Mouse (Mus musculus) hindbrain, embryonic 13.5 days (tissue): ENCODE results near the gene Sp3. TPM values are rescaled to one million over a fixed set of nuclear protein-coding genes. Genes with fewer than 3 reads are reported as not detected.
"Not testable (repeated sequence)": the region's sequence is repeated elsewhere in the genome, so short reads cannot be mapped to it uniquely, and the experiment has no call there.

ENCODE experiments used
- ATAC-seq: fragments of 200-750 bp; cut with Nextera tagmentation; 2 replicates; pipeline ENCODE4 v1.8.0; 2017; ENCODE audit warnings: moderate TSS enrichment; ENCODE audit not compliant: low FRiP score
- H3K27ac ChIP-seq: fragments of 300-500 bp; sonication (generic); 2 replicates; pipeline ENCODE4 v1.5.1; 2015; ENCODE audit warnings: inconsistent platforms, mild to moderate bottlenecking, moderate library complexity
- H3K27me3 ChIP-seq: fragments of 300-500 bp; sonication (generic); 2 replicates; pipeline ENCODE4 v1.6.1; 2015; ENCODE audit warnings: mild to moderate bottlenecking, inconsistent platforms
- H3K36me3 ChIP-seq: fragments of 300-500 bp; sonication (generic); 2 replicates; pipeline ENCODE4 v1.6.1; 2015; ENCODE audit warnings: mild to moderate bottlenecking, inconsistent platforms
- H3K4me1 ChIP-seq: fragments of 300-500 bp; sonication (generic); replicated peaks from 2 replicates; pipeline ENCODE4 v1.6.1; 2015; ENCODE audit warnings: inconsistent platforms
- H3K4me2 ChIP-seq: fragments of 300-500 bp; sonication (generic); 2 replicates; pipeline ENCODE4 v1.6.1; 2015; ENCODE audit warnings: inconsistent platforms, mild to moderate bottlenecking, moderate library complexity
- H3K4me3 ChIP-seq: fragments of 300-500 bp; sonication (generic); 2 replicates; pipeline ENCODE4 v1.5.1; 2015; ENCODE audit warnings: mild to moderate bottlenecking, inconsistent platforms
- H3K9ac ChIP-seq: fragments of 300-500 bp; sonication (generic); 2 replicates; pipeline ENCODE4 v1.6.1; 2015; ENCODE audit warnings: mild to moderate bottlenecking, inconsistent platforms
- H3K9me3 ChIP-seq: fragments of 300-500 bp; sonication (generic); 2 replicates; pipeline ENCODE4 v1.6.1; 2016; ENCODE audit warnings: inconsistent platforms
- WGBS: fragments of 180-500 bp; shearing (Covaris S2); methylation state at CpG from one replicate; pipeline ENCODE4 v1.1.7; 2015; 5-methylcytosine and 5-hydroxymethylcytosine counted together
- microRNA-seq: library from miRNA; unstranded; fragments of <30 nt; microRNA quantifications from one replicate; pipeline ENCODE4, GENCODE M21; 2016
- polyA plus RNA-seq: library from polyadenylated mRNA; unstranded; fragments of >200 nt; fragmentation: Nextera tagmentation; extraction: Ambion mirVana; gene quantifications from 2 replicates; pipeline ENCODE4 v1.2.1, GENCODE M21; 2015

The Sp3 gene
- polyA plus RNA-seq, 1 experiment from 2014 or later = 43.3 TPM

DNA sequence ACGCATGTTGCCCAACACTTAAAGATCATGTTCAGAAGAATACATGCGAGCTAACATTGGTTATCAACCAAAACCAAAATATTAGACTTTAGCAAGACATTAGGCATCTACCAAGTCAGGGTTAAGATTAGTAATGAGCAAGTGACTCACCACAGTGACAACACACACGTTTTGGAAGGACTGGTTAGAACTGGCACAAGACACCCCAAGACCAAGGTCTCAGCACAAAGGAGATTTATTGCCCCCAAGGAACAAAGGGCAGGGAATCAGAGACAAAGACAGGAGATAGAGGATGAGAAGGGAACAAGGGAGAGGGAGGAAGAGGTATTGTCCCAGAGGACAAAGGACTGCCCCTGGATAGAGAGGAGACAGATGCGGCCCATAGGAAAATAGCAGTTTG lies 71.2 kb downstream of the Sp3 start:
- Histone ChIP-seq H3K4me2 (no peak overlapping the region), H3K9ac (no peak overlapping the region), H3K36me3 (no peaks in the 10 kb centered on the region), H3K27ac (no peak overlapping the region), H3K27me3 (no peaks in the 10 kb centered on the region), H3K4me3 (no peak overlapping the region), H3K4me1 (no peaks in the 10 kb centered on the region), H3K9me3 (no peaks in the 10 kb centered on the region)
- no peak for ATAC-seq
- WGBS = 56% methylated on average over 4 of the region's 4 CpGs

DNA sequence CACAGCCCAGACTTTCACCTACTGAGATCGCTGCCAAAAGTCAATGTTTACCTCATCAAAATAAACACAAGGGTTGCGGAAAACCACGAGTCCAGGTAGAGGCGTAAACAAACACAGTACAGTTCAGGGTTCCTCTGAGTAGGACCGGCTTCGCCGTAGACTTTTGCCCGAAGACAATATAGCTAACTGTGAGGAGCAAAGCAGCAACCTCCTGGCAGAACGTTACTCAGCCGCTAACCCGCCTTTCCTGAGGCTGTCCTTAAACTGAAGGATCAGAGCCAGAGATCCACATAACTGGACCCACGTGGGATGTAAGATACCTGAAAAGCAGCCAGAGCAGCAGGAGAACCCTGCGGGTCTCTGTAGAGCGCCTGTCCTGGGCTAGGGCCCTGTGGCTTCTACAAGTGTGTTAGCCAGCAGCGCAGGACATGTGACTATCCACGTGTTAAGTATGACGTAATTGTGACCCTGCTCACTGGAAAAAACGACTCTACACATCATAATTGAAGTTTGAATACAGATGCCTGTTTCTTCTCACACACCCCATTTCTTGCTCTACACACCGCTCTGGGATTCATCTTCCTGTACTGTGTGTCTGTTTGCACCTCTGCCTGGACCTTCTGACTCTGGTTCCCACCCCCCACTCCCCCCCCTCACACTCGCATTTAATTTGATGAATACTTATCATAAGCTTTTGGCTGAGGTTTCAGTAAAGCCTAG lies 71.9 kb downstream of the Sp3 start:
- H3K27ac ChIP-seq = no peak overlapping the region
- 91% methylated on average over 20 of the region's 20 CpGs for WGBS
- no peaks in the 10 kb centered on the region for H3K9me3 ChIP-seq
- H3K4me1 ChIP-seq = no peaks in the 10 kb centered on the region
- H3K4me2 ChIP-seq = no peak overlapping the region
- no peaks in the 10 kb centered on the region for H3K27me3 ChIP-seq
- H3K4me3 ChIP-seq = no peak overlapping the region
- ATAC-seq = no peak
- H3K36me3 ChIP-seq = no peaks in the 10 kb centered on the region
- H3K9ac ChIP-seq = no peak overlapping the region

DNA sequence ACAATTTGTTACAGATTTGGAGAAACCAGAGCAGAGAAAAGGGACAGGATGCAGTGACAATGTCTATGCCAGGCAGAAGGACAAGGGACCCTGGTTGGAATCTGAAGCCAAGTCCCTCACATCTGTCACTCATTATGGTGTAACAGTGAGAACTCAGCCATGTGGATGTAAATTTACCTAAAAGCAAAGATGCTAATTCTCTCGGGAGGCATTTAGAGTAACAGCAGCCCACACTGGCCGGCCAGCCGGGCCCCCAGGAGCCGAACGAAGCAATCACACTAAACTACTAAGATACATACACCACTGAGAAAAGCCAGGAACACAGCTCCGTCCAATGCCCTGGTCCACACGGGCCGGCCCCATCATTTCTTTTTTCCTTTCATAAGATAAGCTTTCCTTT lies 73.5 kb downstream of the Sp3 start:
- H3K27ac ChIP-seq = no peak overlapping the region
- H3K27me3 ChIP-seq = no peaks in the 10 kb centered on the region
- no peaks in the 10 kb centered on the region for H3K9me3 ChIP-seq
- H3K36me3 ChIP-seq = no peaks in the 10 kb centered on the region
- no peak overlapping the region for H3K4me3 ChIP-seq
- H3K4me1 ChIP-seq = no peaks in the 10 kb centered on the region
- no peak overlapping the region for H3K4me2 ChIP-seq
- no peak for ATAC-seq
- 53% methylated on average over 8 of the region's 8 CpGs for WGBS
- H3K9ac ChIP-seq = no peak overlapping the region

DNA sequence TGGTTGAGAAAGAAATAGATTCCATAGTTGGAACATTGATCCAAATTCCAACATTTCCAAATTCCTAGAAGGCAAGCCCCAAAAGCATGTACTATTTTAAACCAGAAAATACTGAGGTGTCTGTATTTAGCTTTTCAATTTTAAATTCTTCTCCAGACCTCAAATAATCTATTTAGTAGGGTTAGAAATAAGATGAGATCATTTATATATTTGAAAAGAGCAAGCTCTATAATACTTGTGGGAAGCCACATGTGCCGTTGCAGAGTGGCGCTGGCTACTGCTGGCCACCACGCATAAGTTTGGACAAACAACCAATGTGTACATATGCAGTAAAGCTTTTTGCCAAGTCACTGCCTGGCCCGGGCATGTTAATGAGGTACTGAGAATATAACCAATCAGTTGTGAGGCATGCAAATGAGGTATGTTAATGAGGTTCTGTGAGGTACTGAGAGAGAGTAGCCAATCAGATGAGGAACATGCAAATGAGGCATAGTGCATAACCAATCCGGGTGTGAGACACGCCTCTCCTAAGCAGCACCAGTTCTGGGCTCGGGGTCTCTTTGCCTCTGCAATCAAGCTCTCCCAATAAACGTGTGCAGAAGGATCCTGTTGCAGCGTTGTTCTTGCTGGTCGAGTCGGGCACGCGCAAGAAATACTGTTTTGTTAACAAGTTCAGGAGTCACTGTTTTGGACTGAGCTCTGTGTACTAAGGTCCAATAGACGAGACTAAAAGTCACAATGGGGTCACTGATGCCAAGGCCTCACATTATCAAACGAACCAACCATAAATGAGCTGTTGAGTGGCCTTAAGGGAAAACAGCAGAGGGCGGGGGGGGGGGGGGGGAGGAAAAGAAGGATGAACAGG lies 77.2 kb downstream of the Sp3 start:
- not testable (repeated sequence) for H3K4me2 ChIP-seq, H3K9me3 ChIP-seq, H3K4me1 ChIP-seq, H3K9ac ChIP-seq, H3K27ac ChIP-seq, H3K27me3 ChIP-seq, H3K4me3 ChIP-seq, ATAC-seq, H3K36me3 ChIP-seq
- WGBS = 89% methylated on average over 16 of the region's 16 CpGs

DNA sequence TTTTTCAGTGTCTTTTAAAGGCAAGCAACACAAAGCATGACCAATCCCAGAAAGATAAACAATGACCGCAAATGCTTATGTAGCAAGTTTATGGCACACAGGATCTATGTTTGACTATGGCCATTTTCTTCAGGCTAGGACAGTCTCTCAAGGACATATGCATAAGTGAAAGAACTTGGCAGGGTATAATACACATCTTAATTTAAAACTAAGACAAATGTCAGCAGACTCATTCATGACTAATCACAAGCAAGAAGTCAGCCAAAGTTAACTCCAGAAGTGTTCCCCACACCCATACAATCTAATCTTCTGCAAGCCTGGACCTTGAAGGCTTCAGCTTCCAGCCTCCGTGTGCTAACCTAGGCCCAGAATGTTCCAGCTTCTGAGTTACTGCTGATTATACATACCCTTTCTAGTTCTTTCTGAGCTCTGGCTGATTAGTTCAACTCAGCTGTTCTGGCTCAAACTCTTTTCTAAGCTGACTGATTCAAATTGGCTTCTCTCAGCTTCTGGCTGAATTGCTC lies 81.4 kb downstream of the Sp3 start:
- H3K27me3 ChIP-seq = no peaks in the 10 kb centered on the region
- ATAC-seq = no peak
- no peaks in the 10 kb centered on the region for H3K36me3 ChIP-seq
- no peak overlapping the region for H3K27ac ChIP-seq
- 95% methylated on average over 2 of the region's 2 CpGs for WGBS
- H3K4me3 ChIP-seq = no peak overlapping the region
- H3K4me1 ChIP-seq = no peaks in the 10 kb centered on the region
- H3K9me3 ChIP-seq = peaks cover 8% of the 10 kb centered on the region; the same call in 1 of the 2 replicates
- no peak overlapping the region for H3K9ac ChIP-seq
- H3K4me2 ChIP-seq = no peak overlapping the region

DNA sequence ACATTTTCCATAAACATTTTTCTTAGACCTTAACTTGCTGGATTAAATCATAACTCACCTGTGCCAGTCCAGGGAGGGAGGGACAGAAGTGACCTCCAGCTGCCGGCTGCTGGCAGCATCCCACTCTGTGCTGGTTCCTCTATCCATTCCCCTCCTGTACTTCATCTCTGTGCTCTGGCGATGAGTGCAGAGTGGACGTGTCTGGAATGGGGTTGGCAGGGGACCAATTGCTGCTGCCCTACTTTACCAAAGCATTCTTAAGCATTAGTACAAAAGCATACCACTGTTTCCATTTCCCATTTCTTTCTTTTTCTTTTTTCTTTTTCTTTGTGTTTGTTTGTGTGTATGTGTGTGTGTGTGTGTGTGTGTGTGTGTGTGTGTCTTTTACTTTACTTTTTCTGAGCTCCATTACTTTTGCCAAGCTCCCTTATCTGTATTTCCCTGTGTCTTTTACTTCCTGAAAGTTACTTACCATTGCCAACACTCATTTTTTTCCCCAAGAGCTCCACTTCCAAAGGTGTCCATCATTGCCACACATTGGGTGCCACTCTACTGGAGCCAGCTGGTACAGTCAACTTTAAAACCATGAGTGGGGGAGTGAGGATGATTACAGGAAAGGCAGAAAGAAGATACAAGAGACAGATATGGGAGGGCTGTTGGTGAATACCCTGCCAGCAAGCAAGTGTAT lies 82.0 kb downstream of the Sp3 start:
- no peak for ATAC-seq

DNA sequence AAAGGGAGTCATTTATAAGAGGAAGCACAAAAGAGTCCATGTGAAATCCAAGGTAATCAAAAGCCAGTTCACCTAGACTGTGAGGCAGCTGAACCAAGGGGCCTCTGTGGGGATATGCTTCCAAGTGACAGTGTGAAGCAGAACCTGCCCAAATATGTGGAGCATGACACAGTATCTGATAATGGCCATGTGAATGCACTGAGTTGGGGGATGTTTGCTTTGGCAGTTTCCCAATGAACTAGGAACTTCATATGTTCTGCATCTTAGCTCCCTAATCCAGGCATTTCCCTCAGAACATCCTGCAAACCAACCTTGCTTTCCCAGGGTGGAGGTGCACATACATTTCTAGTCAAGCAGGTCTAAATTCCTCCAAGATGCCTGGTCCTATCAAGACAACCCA lies 90.4 kb downstream of the Sp3 start:
- no peak for ATAC-seq
- Histone ChIP-seq H3K9ac (no peak overlapping the region), H3K36me3 (no peaks in the 10 kb centered on the region), H3K27me3 (no peaks in the 10 kb centered on the region), H3K4me2 (no peak overlapping the region), H3K27ac (no peak overlapping the region), H3K9me3 (no peaks in the 10 kb centered on the region), H3K4me1 (no peaks in the 10 kb centered on the region), H3K4me3 (no peak overlapping the region)

More for the DNA sequence above, 82.0 kb downstream of the Sp3 start:
- H3K4me1 ChIP-seq = no peaks in the 10 kb centered on the region
- H3K9ac ChIP-seq = no peak overlapping the region
- no peaks in the 10 kb centered on the region for H3K27me3 ChIP-seq
- no peak overlapping the region for H3K4me2 ChIP-seq
- WGBS = 83% methylated on average over 3 of the region's 3 CpGs
- H3K9me3 ChIP-seq = peaks cover 8% of the 10 kb centered on the region; the same call in 1 of the 2 replicates
- H3K27ac ChIP-seq = no peak overlapping the region
- H3K4me3 ChIP-seq = no peak overlapping the region
- H3K36me3 ChIP-seq = no peaks in the 10 kb centered on the region

Small RNAs within 50 kb of the gene (microRNA-seq; reads per million reads assigned to microRNA genes)
- not detected for gene Gm25960

Other genes starting within 250 kb of the Sp3 start
- not detected in 2 replicates for gene Gm11084, start 6.3 kb upstream of the Sp3 start, polyA plus RNA-seq
- 91.7 and 93.5 TPM in 2 replicates for gene Ola1, start 238.5 kb upstream of the Sp3 start, polyA plus RNA-seq